Mouse (Mus musculus) liver, embryonic 15.5 days (tissue): ENCODE data around the gene C2. TPM values are rescaled to one million over a fixed set of nuclear protein-coding genes. Genes with fewer than 3 reads are reported as not detected.
"Not testable (repeated sequence)": the region's sequence is repeated elsewhere in the genome, so short reads cannot be mapped to it uniquely, and the experiment has no call there.

Experiments used
- ATAC-seq: fragments of 200-750 bp; cut with Nextera tagmentation; 2 replicates; pipeline ENCODE4 v1.8.0; 2017; ENCODE audit warnings: moderate number of reproducible peaks, mild to moderate bottlenecking, moderate library complexity; ENCODE audit not compliant: insufficient read depth
- H3K27ac ChIP-seq: fragments of 300-500 bp; sonication (generic); replicated peaks from 2 replicates; pipeline ENCODE4 v1.5.1; 2015; ENCODE audit warnings: mild to moderate bottlenecking, inconsistent platforms
- H3K27me3 ChIP-seq: fragments of 300-500 bp; sonication (generic); 2 replicates; pipeline ENCODE4 v1.6.1; 2015; ENCODE audit warnings: mild to moderate bottlenecking, inconsistent platforms
- H3K36me3 ChIP-seq: fragments of 300-500 bp; sonication (generic); replicated peaks from 2 replicates; pipeline ENCODE4 v1.6.1; 2015; ENCODE audit warnings: moderate library complexity, mild to moderate bottlenecking, inconsistent platforms
- H3K4me1 ChIP-seq: fragments of 300-500 bp; sonication (generic); replicated peaks from 2 replicates; pipeline ENCODE4 v1.6.1; 2015; ENCODE audit warnings: inconsistent platforms
- H3K4me2 ChIP-seq: fragments of 300-500 bp; sonication (generic); 2 replicates; pipeline ENCODE4 v1.6.1; 2015; ENCODE audit warnings: moderate library complexity, mild to moderate bottlenecking, inconsistent platforms
- H3K4me3 ChIP-seq: fragments of 300-500 bp; sonication (generic); replicated peaks from 2 replicates; pipeline ENCODE4 v1.5.1; 2015; ENCODE audit warnings: mild to moderate bottlenecking, inconsistent platforms
- H3K9ac ChIP-seq: fragments of 300-500 bp; sonication (generic); 2 replicates; pipeline ENCODE4 v1.6.1; 2015; ENCODE audit warnings: moderate library complexity, mild to moderate bottlenecking, inconsistent platforms
- H3K9me3 ChIP-seq: fragments of 300-500 bp; sonication (generic); replicated peaks from 2 replicates; pipeline ENCODE4 v1.6.1; 2016; ENCODE audit warnings: inconsistent platforms
- WGBS: fragments of 180-500 bp; shearing (Covaris S2); methylation state at CpG from one replicate; pipeline ENCODE4 v1.1.7; 2015; ENCODE audit warnings: mixed read lengths; ENCODE audit not compliant: insufficient replicate concordance; 5-methylcytosine and 5-hydroxymethylcytosine counted together
- microRNA-seq: library from miRNA; unstranded; fragments of <30 nt; microRNA quantifications from one replicate; pipeline ENCODE4, GENCODE M21; 2016
- polyA plus RNA-seq: library from polyadenylated mRNA; unstranded; fragments of >200 nt; fragmentation: Nextera tagmentation; extraction: Ambion mirVana; gene quantifications from 2 replicates; pipeline ENCODE4 v1.2.1, GENCODE M21; 2015

The C2 gene
- polyA plus RNA-seq, 1 experiment from 2014 or later: 25.2 TPM

DNA sequence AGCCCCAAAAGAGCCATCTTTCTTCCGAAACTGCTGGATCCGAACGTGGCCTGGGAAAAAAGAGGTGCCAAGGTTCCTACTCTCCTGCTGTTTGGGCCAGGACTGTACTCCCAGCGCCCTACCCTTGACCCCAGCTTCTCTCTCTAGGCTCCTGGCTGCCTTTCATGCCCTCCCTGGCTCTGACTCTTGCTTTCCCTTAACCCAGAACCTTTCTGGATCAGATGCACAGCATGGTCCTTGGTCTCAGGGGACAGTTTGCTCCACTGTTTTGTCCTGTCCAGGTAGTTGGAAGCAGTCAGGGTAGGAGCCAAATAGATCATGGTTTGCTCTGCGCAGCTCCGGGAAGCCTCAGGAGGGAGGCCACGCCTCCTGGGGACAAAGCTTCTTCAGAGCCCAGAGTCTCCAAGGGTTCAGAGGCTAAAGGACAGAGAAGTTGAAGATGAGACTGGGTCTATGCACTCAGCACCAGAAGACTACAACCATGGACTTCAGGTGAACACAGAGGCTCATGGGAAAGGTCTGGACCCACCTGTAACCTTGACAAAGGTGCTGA, 83.2 kb downstream of the C2 start:
- Histone ChIP-seq H3K4me1 (peaks cover 6% of the 10 kb centered on the region), H3K9me3 (no peaks in the 10 kb centered on the region), H3K4me2 (no peak overlapping the region), H3K27ac (no peak overlapping the region), H3K4me3 (no peak overlapping the region), H3K9ac (no peak overlapping the region), H3K27me3 (no peaks in the 10 kb centered on the region), H3K36me3 (no peaks in the 10 kb centered on the region)
- WGBS: 59% methylated on average over 7 of the region's 7 CpGs
- no peak for ATAC-seq

DNA sequence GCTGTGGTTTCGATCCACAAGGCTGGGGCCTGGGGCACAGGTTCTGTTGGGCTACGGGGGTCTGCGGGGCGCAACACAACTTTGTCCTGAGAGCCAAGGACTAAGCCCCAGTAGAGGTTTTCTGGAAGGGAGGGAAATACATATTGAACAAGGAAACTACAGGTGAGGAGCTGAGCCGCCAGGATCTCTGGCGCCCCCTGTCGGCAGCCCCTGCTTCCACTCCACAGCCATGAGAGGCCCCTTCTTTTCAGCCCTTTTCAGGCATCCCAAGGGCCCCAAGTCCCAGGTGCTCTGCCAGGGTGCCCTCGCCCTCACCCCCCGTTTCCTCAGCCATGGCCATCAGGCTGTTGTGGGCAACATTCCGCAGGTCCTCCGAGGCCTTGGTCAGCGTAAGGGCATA, 84.3 kb downstream of the C2 start:
- H3K4me2 ChIP-seq, H3K9ac ChIP-seq, H3K36me3 ChIP-seq, ATAC-seq, H3K27ac ChIP-seq, H3K27me3 ChIP-seq, H3K4me1 ChIP-seq, H3K4me3 ChIP-seq, H3K9me3 ChIP-seq: not testable (repeated sequence)
- WGBS: 48% methylated on average over 12 of the region's 12 CpGs

Small RNA genes lying within 50 kb of the gene (microRNA-seq; reads per million reads assigned to microRNA genes)
- gene Mir6970 (not detected), gene Mir6971 (4.3 reads per million, percentile 13 among the genes with 10 or more reads in this experiment), gene Mir6972 (5.1 reads per million, percentile 17 among the genes with 10 or more reads in this experiment)

Other genes starting within 250 kb of the C2 start
- gene Tnxb, start 227.7 kb downstream of the C2 start, polyA plus RNA-seq: 0.17 and 0.20 TPM in 2 replicates
- 9.8 and 17.1 TPM in 2 replicates for gene C4b, start 154.4 kb downstream of the C2 start, polyA plus RNA-seq
- gene Cyp21a1, start 93.7 kb downstream of the C2 start, polyA plus RNA-seq: 0.24 and 0.50 TPM in 2 replicates
- gene Stk19, start 61.3 kb downstream of the C2 start, polyA plus RNA-seq: 12.0 and 14.1 TPM in 2 replicates
- gene Dxo, start 61.2 kb downstream of the C2 start, polyA plus RNA-seq: 29.8 and 31.2 TPM in 2 replicates
- 24.5 and 29.2 TPM in 2 replicates for gene Skiv2l, start 48.1 kb downstream of the C2 start, polyA plus RNA-seq
- gene Nelfe, start 47.9 kb downstream of the C2 start, polyA plus RNA-seq: 45.6 and 46.7 TPM in 2 replicates
- 281 and 374 TPM in 2 replicates for gene Cfb, start 35.7 kb downstream of the C2 start, polyA plus RNA-seq
- 0.41 and 0.64 TPM in 2 replicates for gene Zbtb12, start 18.8 kb downstream of the C2 start, polyA plus RNA-seq
- 0.07 TPM in 1 of 2 replicates, not detected in the other for gene Gm20547, start 16.2 kb downstream of the C2 start, polyA plus RNA-seq
- gene Ehmt2, start 204 bp upstream of the C2 start, polyA plus RNA-seq: 14.6 and 15.1 TPM in 2 replicates
- gene Slc44a4, start 16.2 kb upstream of the C2 start, polyA plus RNA-seq: 3.0 and 3.1 TPM in 2 replicates
- 17.1 and 19.8 TPM in 2 replicates for gene Neu1, start 33.0 kb upstream of the C2 start, polyA plus RNA-seq
- gene Hspa1b, start 61.0 kb upstream of the C2 start, polyA plus RNA-seq: 0.06 and 0.14 TPM in 2 replicates
- gene Gm20481, start 71.6 kb upstream of the C2 start, polyA plus RNA-seq: 0.32 TPM in 1 of 2 replicates, not detected in the other
- gene Hspa1a, start 73.9 kb upstream of the C2 start, polyA plus RNA-seq: 0.96 and 1.6 TPM in 2 replicates
- gene Hspa1l, start 74.4 kb upstream of the C2 start, polyA plus RNA-seq: 0.25 and 0.31 TPM in 2 replicates
- 120 and 123 TPM in 2 replicates for gene Lsm2, start 83.6 kb upstream of the C2 start, polyA plus RNA-seq
- gene Vars, start 102.7 kb upstream of the C2 start, polyA plus RNA-seq: 99.0 and 133 TPM in 2 replicates
- 0.09 and 0.12 TPM in 2 replicates for gene Vwa7, start 118.3 kb upstream of the C2 start, polyA plus RNA-seq
- 2.2 and 2.3 TPM in 2 replicates for gene Sapcd1, start 129.8 kb upstream of the C2 start, polyA plus RNA-seq
- 3.4 and 4.3 TPM in 2 replicates for gene Msh5, start 148.5 kb upstream of the C2 start, polyA plus RNA-seq
- gene Clic1, start 151.7 kb upstream of the C2 start, polyA plus RNA-seq: 120 and 122 TPM in 2 replicates
- gene Ddah2, start 160.8 kb upstream of the C2 start, polyA plus RNA-seq: 18.6 and 22.8 TPM in 2 replicates
- gene Ly6g6c, start 167.1 kb upstream of the C2 start, polyA plus RNA-seq: 0.21 and 0.40 TPM in 2 replicates
- gene Mpig6b, start 167.9 kb upstream of the C2 start, polyA plus RNA-seq: 3.2 and 4.4 TPM in 2 replicates
- gene Ly6g6e, start 178.6 kb upstream of the C2 start, polyA plus RNA-seq: 0.12 and 0.26 TPM in 2 replicates
- 0.41 and 0.70 TPM in 2 replicates for gene Ly6g6d, start 179.8 kb upstream of the C2 start, polyA plus RNA-seq
- gene Ly6g6f, start 187.3 kb upstream of the C2 start, polyA plus RNA-seq: 5.1 and 7.0 TPM in 2 replicates
- 50.0 and 53.2 TPM in 2 replicates for gene Abhd16a, start 191.0 kb upstream of the C2 start, polyA plus RNA-seq
- gene Ly6g5c, start 210.0 kb upstream of the C2 start, polyA plus RNA-seq: not detected in 2 replicates
- gene Ly6g5b, start 217.2 kb upstream of the C2 start, polyA plus RNA-seq: 0.23 and 0.24 TPM in 2 replicates
- 12.8 and 15.5 TPM in 2 replicates for gene Gpank1, start 223.2 kb upstream of the C2 start, polyA plus RNA-seq
- 125 TPM in 2 replicates for gene Csnk2b, start 223.8 kb upstream of the C2 start, polyA plus RNA-seq
- gene D17H6S53E, start 228.1 kb upstream of the C2 start, polyA plus RNA-seq: 2.2 and 2.5 TPM in 2 replicates
- gene Apom, start 233.8 kb upstream of the C2 start, polyA plus RNA-seq: 853 and 907 TPM in 2 replicates
- gene Bag6, start 236.9 kb upstream of the C2 start, polyA plus RNA-seq: 19.3 and 20.0 TPM in 2 replicates